Mouse (Mus musculus) CD4-positive, CD25-positive, alpha-beta regulatory T cell, adult 4 months (primary cell): ENCODE data around the gene Mfsd11. TPM values are rescaled to one million over a fixed set of nuclear protein-coding genes. Genes with fewer than 3 reads are reported as not detected.
"Not testable (repeated sequence)": the region's sequence is repeated elsewhere in the genome, so short reads cannot be mapped to it uniquely, and the experiment has no call there.

ENCODE experiments used
- ATAC-seq: one replicate; pipeline ENCODE4 v1.8.0; 2017
- polyA plus RNA-seq, 2 experiments: library from polyadenylated mRNA; unstranded; fragments of 100-300 nt; shearing (Covaris generic); gene quantifications; one replicate each; pipeline ENCODE4 v1.2.1; 2017

Gene Mfsd11
- polyA plus RNA-seq, 2 experiments from 2014 or later: 30.0 to 32.9 TPM

- no peak for ATAC-seq
These were observed 30.0 kb upstream of the Mfsd11 start for GRCm38 (mm10) chr11:116822215-116822614.

DNA sequence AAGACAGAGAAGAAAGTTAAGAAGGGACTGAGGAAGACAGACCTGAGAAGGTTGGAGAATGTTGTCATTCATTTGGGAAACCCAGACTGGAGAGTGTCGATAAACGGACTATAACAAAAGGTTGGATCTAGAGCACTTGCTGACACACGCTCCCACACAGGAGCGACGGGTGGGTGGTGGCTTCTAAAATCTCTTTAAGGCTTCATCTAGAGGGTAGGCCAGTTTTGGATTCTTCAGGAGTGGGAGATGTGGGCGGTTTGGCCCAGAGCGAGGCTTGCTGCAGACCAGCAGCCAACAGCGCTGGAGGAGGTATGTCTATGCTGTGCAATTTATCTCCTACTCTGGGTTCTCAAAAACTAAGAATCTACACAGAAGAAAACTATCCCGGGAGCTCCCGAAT is 29.6 kb upstream of the Mfsd11 start:
- ATAC-seq: no peak

DNA sequence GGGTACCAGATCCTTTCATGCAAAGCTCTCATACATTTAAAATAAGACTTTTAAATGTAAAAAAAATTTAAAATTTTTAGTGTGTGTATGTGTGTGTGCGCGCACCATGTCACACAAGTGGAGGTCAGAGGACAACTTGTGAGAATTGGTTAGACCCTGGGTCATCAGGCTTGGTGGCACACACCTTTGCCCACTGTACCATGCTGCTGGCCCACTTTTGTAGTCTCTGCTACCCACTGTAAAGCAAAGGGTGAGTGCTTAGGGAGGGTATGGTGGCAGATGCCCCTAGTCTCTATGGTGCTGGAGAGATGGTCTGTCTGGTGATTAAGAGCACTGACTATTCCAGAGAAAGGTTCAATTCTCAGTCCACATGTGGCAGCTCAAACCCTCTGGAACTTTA is 29.0 kb upstream of the Mfsd11 start:
- no peak for ATAC-seq

DNA sequence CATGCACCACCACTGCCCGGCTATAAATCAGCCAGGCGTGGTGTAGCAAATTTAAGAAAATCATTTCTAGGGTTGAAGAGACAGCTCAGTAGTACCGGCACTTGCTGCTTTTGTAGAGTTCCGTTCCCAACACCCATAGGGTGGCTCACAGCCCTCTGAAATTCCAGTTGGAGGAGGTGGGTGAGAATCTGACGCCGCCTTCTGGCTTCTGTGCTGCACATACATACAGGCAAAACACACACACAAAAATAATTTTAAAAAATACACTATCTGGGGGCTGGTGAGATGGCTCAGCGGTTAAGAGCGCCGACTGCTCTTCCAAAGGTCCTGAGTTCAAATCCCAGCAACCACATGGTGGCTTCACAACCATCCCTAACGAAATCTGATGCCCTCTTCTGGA is 28.4 kb upstream of the Mfsd11 start:
- not testable (repeated sequence) for ATAC-seq

DNA sequence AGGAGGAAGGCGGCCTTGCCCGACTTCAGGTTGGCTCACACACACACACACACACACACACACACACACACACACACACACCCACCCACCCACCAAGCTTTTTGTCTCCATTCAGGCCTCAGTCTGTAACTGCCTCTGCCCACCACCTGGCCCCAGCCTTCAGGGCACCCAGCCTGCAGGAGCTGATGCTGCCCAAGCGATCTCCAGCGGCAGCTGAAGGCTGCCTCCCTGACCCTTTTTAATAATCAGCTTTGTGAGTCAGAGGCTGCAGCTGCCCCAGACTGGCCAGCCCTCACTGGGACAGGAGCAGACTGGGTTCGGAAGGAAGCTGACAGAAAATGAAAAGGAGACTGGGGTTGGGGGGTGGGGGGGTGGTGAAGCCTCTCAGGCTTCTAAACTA is 27.0 kb upstream of the Mfsd11 start:
- no peak for ATAC-seq

DNA sequence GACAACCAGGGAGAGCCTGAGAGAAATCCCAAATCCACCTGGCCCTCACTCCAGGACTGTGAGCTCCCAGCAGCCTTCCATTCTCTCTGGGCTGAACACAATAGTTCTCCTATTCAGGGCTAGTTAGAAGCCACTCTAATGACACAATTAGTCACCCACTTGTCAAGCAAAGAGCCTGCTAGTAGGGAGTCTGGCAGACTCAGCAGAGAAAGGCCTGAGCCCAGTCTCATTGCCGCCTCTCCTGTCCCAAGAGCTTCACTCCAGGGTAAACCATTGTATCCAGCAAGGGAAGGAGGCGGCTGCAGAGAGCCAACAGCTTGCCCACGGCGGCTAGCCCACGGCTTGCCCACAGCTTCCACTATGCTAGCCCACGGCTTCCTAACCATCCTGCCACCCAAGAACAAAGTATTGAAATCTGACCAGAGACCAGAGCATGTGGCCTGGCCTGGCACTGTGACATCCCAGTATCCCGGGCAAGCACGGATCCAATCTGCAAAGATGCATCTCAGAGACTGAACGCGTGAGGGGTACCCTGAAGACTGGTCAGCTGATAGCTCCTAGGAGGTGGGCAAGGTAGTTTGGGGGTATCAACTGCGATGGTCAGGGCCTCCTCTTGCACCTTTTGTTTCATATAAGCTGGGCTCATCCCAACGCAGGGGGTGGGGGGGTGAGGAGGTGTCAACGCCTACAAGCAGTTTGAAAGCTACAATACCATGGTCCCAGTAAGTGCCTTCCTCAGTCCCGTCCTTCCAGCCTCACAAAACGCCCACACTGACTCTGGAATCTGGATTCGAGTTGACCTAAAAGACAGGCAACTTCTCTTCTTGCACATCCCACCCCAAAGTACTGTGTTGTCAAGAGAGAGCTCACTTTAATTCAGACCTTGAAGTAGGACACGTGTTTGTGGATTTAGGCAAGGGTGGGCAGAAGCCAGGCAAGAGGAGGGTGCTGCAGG is 25.4 kb upstream of the Mfsd11 start:
- no peak for ATAC-seq

GRCm38 (mm10) chr11:116827534-116828165 is 24.6 kb upstream of the Mfsd11 start, which contains the start of gene Mxra7:
Mxra7 (minus strand) TSS chr11:116828046.
- ATAC-seq: no peak

DNA sequence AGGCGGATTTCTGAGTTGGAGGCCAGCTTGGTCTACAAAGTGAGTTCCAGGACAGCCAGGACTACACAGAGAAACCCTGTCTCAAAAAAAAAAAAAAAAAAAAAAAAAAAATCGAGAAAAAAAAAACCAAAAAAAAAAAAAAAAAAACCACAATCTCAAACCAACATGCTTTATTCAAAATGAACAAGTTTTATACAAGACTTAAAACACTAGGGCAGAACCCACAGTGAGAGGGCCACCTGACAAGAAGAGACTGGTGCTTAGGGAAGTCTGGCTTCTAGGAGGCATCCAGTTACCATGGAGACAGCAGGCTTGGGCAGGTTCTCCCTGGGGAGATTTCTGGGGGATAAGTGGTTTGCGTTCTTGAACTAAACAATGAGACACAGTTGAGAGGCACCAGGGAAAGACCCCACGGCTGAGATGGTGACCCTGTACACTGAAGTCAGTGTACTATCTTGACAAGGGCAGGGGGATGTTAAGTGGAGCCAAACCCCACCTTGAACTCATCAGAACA is 20.0 kb upstream of the Mfsd11 start:
- no peak for ATAC-seq

DNA sequence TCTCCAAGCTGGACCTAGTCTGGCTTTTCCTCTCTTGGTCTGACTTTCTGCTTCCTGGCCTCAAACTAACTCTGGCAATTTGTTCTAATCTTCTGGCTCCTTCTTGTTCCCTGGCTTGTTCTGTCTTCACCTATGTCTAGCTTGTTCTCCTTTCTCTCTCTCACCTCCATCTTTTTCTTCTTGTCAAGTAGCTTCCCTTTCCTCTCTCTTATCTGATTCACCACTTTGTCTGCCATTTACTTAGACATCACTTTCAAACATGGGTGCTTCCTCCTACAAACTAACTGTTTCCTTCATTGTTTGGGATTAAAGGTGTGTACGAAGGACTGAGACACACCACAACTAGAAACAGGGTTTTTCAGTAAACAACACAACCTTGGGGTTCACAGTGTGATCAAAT is 17.3 kb upstream of the Mfsd11 start:
- no peak for ATAC-seq

DNA sequence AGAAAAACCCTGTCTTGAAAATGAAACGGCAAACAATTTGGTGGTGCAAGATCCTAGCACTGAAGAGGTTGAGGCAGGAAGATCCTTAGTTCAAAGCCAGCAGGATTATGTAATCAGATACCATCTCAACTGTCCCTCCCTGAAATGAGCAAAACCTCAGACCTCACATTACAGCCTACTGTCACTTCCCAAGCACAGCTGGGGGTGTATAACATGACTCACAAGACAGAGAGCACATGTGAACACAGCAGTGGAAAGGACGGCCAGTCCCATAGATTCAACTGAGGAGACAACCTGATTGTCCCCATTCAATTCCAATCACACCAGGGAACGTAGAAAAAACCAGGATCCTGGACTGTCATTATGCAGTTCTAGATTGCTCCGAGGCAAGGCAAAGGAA is 16.0 kb upstream of the Mfsd11 start:
- ATAC-seq: no peak

GRCm38 (mm10) chr11:116837441-116837840 is 14.8 kb upstream of the Mfsd11 start:
- no peak for ATAC-seq

DNA sequence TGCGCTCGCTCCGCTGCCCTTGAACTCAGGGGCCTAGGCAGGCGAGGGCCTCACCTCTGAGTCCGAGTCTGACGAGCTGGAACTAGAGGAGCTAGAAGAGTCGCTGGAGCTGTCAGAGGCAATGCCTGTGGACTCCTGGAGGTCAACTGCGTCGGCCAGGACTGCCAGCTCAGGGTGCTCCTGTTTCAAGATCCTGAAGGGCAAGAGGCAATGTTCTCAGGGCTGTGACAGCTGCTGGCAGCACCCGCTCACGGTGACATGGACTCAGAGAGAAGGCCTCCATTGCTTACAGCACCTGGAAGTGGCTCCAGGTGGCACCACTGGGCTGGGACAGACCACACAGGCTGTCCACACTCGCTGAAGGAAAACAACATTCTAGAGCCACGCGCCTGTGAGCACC is 13.3 kb upstream of the Mfsd11 start:
- no peak for ATAC-seq

DNA sequence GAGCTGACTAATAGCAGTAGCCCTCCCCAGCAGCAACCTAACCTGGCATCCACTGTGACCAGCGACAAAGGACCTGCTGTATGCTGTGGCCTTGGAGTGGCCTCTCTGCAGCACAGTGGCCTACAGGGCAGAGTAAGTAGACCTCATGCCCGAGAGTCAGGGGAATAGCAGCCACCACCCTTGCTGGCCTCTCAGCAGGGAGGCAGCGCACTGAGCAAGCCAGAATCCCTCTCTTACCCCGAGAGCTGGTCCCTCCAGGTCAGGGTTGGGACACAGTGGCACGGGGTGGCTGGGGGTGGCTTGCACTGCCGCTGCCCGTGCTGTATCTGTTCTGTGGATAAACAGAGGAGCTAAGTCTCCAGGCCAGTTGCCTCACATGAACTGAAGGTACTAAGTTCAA is 12.6 kb upstream of the Mfsd11 start:
- ATAC-seq: no peak

- no peak for ATAC-seq
These were observed 11.5 kb upstream of the Mfsd11 start for GRCm38 (mm10) chr11:116840748-116841147.

GRCm38 (mm10) chr11:116842531-116843260 is 9.5 kb upstream of the Mfsd11 start:
- ATAC-seq: peak; percentile 56

DNA sequence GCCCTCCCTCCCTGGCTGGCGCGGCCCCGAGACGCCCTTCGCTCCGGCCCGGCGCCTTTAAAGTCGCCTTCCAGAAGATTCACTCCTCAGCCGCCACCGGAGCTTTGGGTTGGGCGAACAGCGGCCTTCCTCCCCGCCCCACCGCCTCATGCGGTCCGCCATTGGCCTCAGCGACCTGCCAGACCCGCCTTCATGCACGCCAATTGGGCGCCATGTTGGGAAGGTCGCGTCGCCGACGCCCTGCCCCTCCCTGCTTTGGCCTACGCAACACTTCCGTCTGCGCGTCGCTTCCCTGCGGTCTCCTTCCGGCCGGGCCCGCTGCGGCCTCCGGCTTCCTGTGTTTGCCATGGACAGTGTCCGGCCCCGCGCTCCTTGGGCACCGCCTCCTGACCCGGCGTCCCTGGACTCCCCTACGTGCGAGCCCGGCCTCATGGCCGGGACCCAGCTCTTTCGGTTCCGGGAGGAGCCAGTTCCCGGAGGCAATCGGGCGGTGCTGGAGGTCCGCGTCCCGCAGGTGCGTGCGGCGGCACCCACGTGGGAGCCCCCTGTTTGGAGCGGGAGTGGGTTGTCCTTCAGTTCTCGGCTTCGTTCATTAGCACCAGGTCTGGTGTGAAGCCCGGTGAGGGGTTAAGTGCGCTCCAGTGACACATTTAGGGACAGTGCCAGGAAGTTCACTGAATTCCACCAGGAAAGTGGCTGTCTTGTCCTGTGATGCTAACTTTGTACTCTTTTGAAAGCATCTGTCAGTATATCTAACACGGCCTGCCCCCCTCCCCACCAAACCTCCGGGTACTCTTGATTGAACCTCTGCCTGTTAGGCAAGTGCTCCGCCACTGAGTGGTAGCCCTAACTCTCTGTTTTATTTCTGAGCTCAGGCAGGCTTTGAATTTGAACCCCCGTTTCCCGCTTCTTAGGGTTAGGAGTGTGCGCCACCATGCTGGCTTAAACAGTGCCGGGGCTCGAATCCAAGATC is 8.7 kb upstream of the Mfsd11 start, which contains the start of the genes Mettl23 and Jmjd6:
Gene Mettl23 (plus strand): TSS at position 18 of the 973 bp plus-strand sequence.
Gene Jmjd6 (minus strand): TSS at position 189 of the 973 bp plus-strand sequence.
- ATAC-seq: peak; percentile 89

- ATAC-seq: no peak
These were observed 5.6 kb upstream of the Mfsd11 start for GRCm38 (mm10) chr11:116846593-116847181.

GRCm38 (mm10) chr11:116847187-116848085 is 4.8 kb upstream of the Mfsd11 start:
- no peak for ATAC-seq

DNA sequence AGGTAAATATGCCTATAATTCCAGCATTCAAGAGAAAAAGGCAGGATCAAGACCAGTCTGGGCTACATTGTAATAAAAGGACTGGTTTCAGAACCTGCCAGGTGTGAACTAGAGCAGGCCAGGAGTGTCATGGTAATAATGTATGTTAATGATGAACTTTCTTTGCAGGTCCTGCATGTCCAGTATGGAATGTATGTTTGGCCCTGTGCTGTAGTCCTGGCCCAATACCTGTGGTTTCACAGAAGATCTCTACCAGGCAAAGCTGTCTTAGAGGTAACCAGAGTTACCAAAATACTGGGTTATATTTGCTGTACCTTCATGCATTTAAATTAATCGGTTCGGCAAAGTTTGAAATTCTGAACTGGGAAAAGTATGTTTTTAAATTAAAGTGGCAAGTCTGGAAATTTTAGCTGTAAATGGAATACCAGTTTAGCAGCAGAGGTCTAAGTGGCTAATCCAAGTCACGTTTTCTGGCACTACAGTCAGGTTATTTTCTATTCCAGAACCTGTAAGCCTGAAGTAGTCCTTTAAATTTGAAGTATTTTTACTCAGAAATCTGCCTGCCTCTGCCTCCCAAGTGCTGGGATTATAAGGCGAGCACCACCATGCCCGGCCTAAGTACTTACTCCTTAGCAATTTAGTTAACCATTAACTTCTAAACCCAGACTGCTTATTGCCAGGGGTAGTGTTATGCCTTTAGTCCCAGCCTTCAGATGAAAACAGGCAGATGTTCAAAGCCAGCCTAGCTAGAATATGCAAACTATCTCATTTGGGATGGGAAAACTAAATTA is 4.0 kb upstream of the Mfsd11 start:
- no peak for ATAC-seq
